Mouse (Mus musculus): ENCODE results near the gene Opcml. TPM values are rescaled to one million over a fixed set of nuclear protein-coding genes. Genes with fewer than 3 reads are reported as not detected.

Opcml gene
- polyA plus RNA-seq, 1 experiment from 2014 or later: 1.8 TPM

- no peak overlapping the region for H3K27ac ChIP-seq (replicated peaks)
- no peak overlapping the region for H3K4me2 ChIP-seq
- no peak for ATAC-seq (ENCODE audit: extremely low read depth, insufficient number of reproducible peaks, low FRiP score, low TSS enrichment)
- 0 out of 2 replicates have a peak, but pooled peaks cover 6% of the 10 kb centered on the region for H3K9me3 ChIP-seq
- H3K4me1 ChIP-seq: peaks cover 9% of the 10 kb centered on the region
- H3K27me3 ChIP-seq (replicated peaks): no peaks in the 10 kb centered on the region
- 29% methylated on average over 1 of the region's 1 CpGs for WGBS
- no peaks in the 10 kb centered on the region for H3K36me3 ChIP-seq
- H3K9ac ChIP-seq: no peak overlapping the region
- H3K4me3 ChIP-seq: no peak overlapping the region
These were observed 499.2 kb downstream of the Opcml start for GRCm38 (mm10) chr9:28289696-28290330.

- H3K9ac ChIP-seq: no peak overlapping the region
- H3K4me2 ChIP-seq: no peak overlapping the region
- ATAC-seq (ENCODE audit: extremely low read depth, insufficient number of reproducible peaks, low FRiP score, low TSS enrichment): no peak
- no peaks in the 10 kb centered on the region for H3K9me3 ChIP-seq
- WGBS: 75% methylated on average over 8 of the region's 8 CpGs
- no peak overlapping the region for H3K4me3 ChIP-seq
- H3K36me3 ChIP-seq: no peaks in the 10 kb centered on the region
- no peaks in the 10 kb centered on the region for H3K27me3 ChIP-seq (replicated peaks)
- H3K27ac ChIP-seq (replicated peaks): no peak overlapping the region
- H3K4me1 ChIP-seq: no peaks in the 10 kb centered on the region
These were observed 513.1 kb downstream of the Opcml start for GRCm38 (mm10) chr9:28303659-28304058.

GRCm38 (mm10) chr9:28306364-28307121 is 516.0 kb downstream of the Opcml start:
- Histone ChIP-seq H3K9me3 (no peaks in the 10 kb centered on the region), H3K27ac (replicated peaks) (no peak overlapping the region), H3K36me3 (no peaks in the 10 kb centered on the region), H3K27me3 (replicated peaks) (no peaks in the 10 kb centered on the region), H3K4me3 (no peak overlapping the region), H3K9ac (no peak overlapping the region), H3K4me1 (no peaks in the 10 kb centered on the region), H3K4me2 (no peak overlapping the region)
- ATAC-seq (ENCODE audit: extremely low read depth, insufficient number of reproducible peaks, low FRiP score, low TSS enrichment): no peak
- 66% methylated on average over 11 of the region's 11 CpGs for WGBS

- no peaks in the 10 kb centered on the region for H3K9me3 ChIP-seq
- H3K27ac ChIP-seq (replicated peaks): no peak overlapping the region
- no peak overlapping the region for H3K4me2 ChIP-seq
- no peaks in the 10 kb centered on the region for H3K27me3 ChIP-seq (replicated peaks)
- H3K4me3 ChIP-seq: no peak overlapping the region
- no peak for ATAC-seq (ENCODE audit: extremely low read depth, insufficient number of reproducible peaks, low FRiP score, low TSS enrichment)
- H3K36me3 ChIP-seq: no peaks in the 10 kb centered on the region
- H3K4me1 ChIP-seq: no peaks in the 10 kb centered on the region
- no peak overlapping the region for H3K9ac ChIP-seq
These were observed 516.5 kb downstream of the Opcml start for GRCm38 (mm10) chr9:28307122-28307430.

- Histone ChIP-seq H3K4me1 (no peaks in the 10 kb centered on the region), H3K36me3 (no peaks in the 10 kb centered on the region), H3K27me3 (replicated peaks) (no peaks in the 10 kb centered on the region), H3K4me2 (no peak overlapping the region), H3K9ac (no peak overlapping the region), H3K27ac (replicated peaks) (no peak overlapping the region), H3K9me3 (no peaks in the 10 kb centered on the region), H3K4me3 (no peak overlapping the region)
- 59% methylated on average over 6 of the region's 6 CpGs for WGBS
- ATAC-seq (ENCODE audit: extremely low read depth, insufficient number of reproducible peaks, low FRiP score, low TSS enrichment): no peak
These were observed 517.0 kb downstream of the Opcml start for GRCm38 (mm10) chr9:28307481-28308050.

GRCm38 (mm10) chr9:28317881-28318280 is 527.3 kb downstream of the Opcml start:
- Histone ChIP-seq H3K9me3 (no peaks in the 10 kb centered on the region), H3K27me3 (replicated peaks) (no peaks in the 10 kb centered on the region), H3K4me3 (no peak overlapping the region), H3K4me1 (peaks cover 6% of the 10 kb centered on the region; the same call in 1 of the 2 replicates), H3K27ac (replicated peaks) (no peak overlapping the region), H3K9ac (no peak overlapping the region), H3K36me3 (no peaks in the 10 kb centered on the region), H3K4me2 (no peak overlapping the region)
- no peak for ATAC-seq (ENCODE audit: extremely low read depth, insufficient number of reproducible peaks, low FRiP score, low TSS enrichment)

GRCm38 (mm10) chr9:28319021-28319755 is 528.6 kb downstream of the Opcml start:
- ATAC-seq (ENCODE audit: extremely low read depth, insufficient number of reproducible peaks, low FRiP score, low TSS enrichment): no peak

GRCm38 (mm10) chr9:28319802-28320201 is 529.2 kb downstream of the Opcml start:
- Histone ChIP-seq H3K4me1 (peaks cover 6% of the 10 kb centered on the region; the same call in 1 of the 2 replicates), H3K4me3 (no peak overlapping the region), H3K27ac (replicated peaks) (no peak overlapping the region), H3K9me3 (no peaks in the 10 kb centered on the region), H3K9ac (no peak overlapping the region), H3K4me2 (no peak overlapping the region), H3K27me3 (replicated peaks) (no peaks in the 10 kb centered on the region), H3K36me3 (no peaks in the 10 kb centered on the region)
- WGBS: 13% methylated on average over 1 of the region's 1 CpGs
- no peak for ATAC-seq (ENCODE audit: extremely low read depth, insufficient number of reproducible peaks, low FRiP score, low TSS enrichment)

More at GRCm38 (mm10) chr9:28319021-28319755, 528.6 kb downstream of the Opcml start:
- Histone ChIP-seq H3K36me3 (no peaks in the 10 kb centered on the region), H3K9ac (no peak overlapping the region), H3K9me3 (no peaks in the 10 kb centered on the region), H3K4me3 (no peak overlapping the region), H3K4me2 (no peak overlapping the region), H3K27ac (replicated peaks) (no peak overlapping the region), H3K4me1 (peaks cover 6% of the 10 kb centered on the region; the same call in 1 of the 2 replicates), H3K27me3 (replicated peaks) (no peaks in the 10 kb centered on the region)
- 58% methylated on average over 4 of the region's 4 CpGs for WGBS

- no peak overlapping the region for H3K27ac ChIP-seq (replicated peaks)
- H3K27me3 ChIP-seq (replicated peaks): no peaks in the 10 kb centered on the region
- WGBS: 33% methylated on average over 4 of the region's 4 CpGs
- H3K36me3 ChIP-seq: no peaks in the 10 kb centered on the region
- ATAC-seq (ENCODE audit: extremely low read depth, insufficient number of reproducible peaks, low FRiP score, low TSS enrichment): no peak
- no peak overlapping the region for H3K4me2 ChIP-seq
- H3K9me3 ChIP-seq: no peaks in the 10 kb centered on the region
- peaks cover 10% of the 10 kb centered on the region for H3K4me1 ChIP-seq
- H3K9ac ChIP-seq: no peak overlapping the region
- H3K4me3 ChIP-seq: no peak overlapping the region
These were observed 537.4 kb downstream of the Opcml start for GRCm38 (mm10) chr9:28327985-28328384.

- peaks cover 10% of the 10 kb centered on the region for H3K4me1 ChIP-seq
- ATAC-seq (ENCODE audit: extremely low read depth, insufficient number of reproducible peaks, low FRiP score, low TSS enrichment): no peak
- no peak overlapping the region for H3K9ac ChIP-seq
- H3K27me3 ChIP-seq (replicated peaks): no peaks in the 10 kb centered on the region
- H3K4me2 ChIP-seq: no peak overlapping the region
- H3K27ac ChIP-seq (replicated peaks): no peak overlapping the region
- no peaks in the 10 kb centered on the region for H3K36me3 ChIP-seq
- no peaks in the 10 kb centered on the region for H3K9me3 ChIP-seq
- H3K4me3 ChIP-seq: no peak overlapping the region
- whole genome bisulfite sequencing: 79% methylated on average over 2 of the region's 2 CpGs
These were observed 537.9 kb downstream of the Opcml start for GRCm38 (mm10) chr9:28328434-28328833.

GRCm38 (mm10) chr9:28329477-28329876 is 538.9 kb downstream of the Opcml start:
- ATAC-seq (ENCODE audit: extremely low read depth, insufficient number of reproducible peaks, low FRiP score, low TSS enrichment): no peak
- no peaks in the 10 kb centered on the region for H3K27me3 ChIP-seq (replicated peaks)
- H3K9ac ChIP-seq: no peak overlapping the region
- no peaks in the 10 kb centered on the region for H3K9me3 ChIP-seq
- H3K4me3 ChIP-seq: no peak overlapping the region
- H3K27ac ChIP-seq (replicated peaks): no peak overlapping the region
- H3K4me2 ChIP-seq: no peak overlapping the region
- H3K4me1 ChIP-seq: peaks cover 10% of the 10 kb centered on the region
- H3K36me3 ChIP-seq: no peaks in the 10 kb centered on the region

Data from heart, embryonic 13.5 days (tissue).